Mouse (Mus musculus) midbrain, embryonic 14.5 days (tissue): Measurements from ENCODE around the gene Ptpre. TPM values are rescaled to one million over a fixed set of nuclear protein-coding genes. Genes with fewer than 3 reads are reported as not detected.

Source experiments
- ATAC-seq: fragments of 200-750 bp; cut with Nextera tagmentation; 2 replicates; pipeline ENCODE4 v1.8.0; 2017; ENCODE audit warnings: moderate number of reproducible peaks, moderate library complexity; ENCODE audit not compliant: low FRiP score, low TSS enrichment
- DNase-seq: peaks from one replicate; pipeline ENCODE4 v3.0.0-alpha.2; 2015
- H3K27ac ChIP-seq: fragments of 300-500 bp; sonication (generic); replicated peaks from 2 replicates; pipeline ENCODE4 v1.5.1; 2014; ENCODE audit warnings: mild to moderate bottlenecking, low read depth, low read length, moderate library complexity
- H3K27me3 ChIP-seq: fragments of 300-500 bp; sonication (generic); 2 replicates; pipeline ENCODE4 v1.6.1; 2014; ENCODE audit warnings: low read length, control low read depth, mixed read lengths; ENCODE audit not compliant: control insufficient read depth, insufficient read depth
- H3K36me3 ChIP-seq: fragments of 300-500 bp; sonication (generic); 2 replicates; pipeline ENCODE4 v1.6.1; 2014; ENCODE audit warnings: low read length, control low read depth; ENCODE audit not compliant: control insufficient read depth, insufficient read depth
- H3K4me1 ChIP-seq: fragments of 300-500 bp; sonication (generic); 2 replicates; pipeline ENCODE4 v1.6.1; 2014; ENCODE audit warnings: mild to moderate bottlenecking, antibody characterized with exemption, low read length, control low read depth; ENCODE audit not compliant: control insufficient read depth, insufficient read depth
- H3K4me2 ChIP-seq: fragments of 300-500 bp; sonication (generic); 2 replicates; pipeline ENCODE4 v1.6.1; 2014; ENCODE audit warnings: mild to moderate bottlenecking, low read length, moderate library complexity
- H3K4me3 ChIP-seq: fragments of 300-500 bp; sonication (generic); replicated peaks from 2 replicates; pipeline ENCODE4 v1.5.1; 2014; ENCODE audit warnings: low read depth, low read length
- H3K9ac ChIP-seq: fragments of 300-500 bp; sonication (generic); replicated peaks from 2 replicates; pipeline ENCODE4 v1.6.1; 2014; ENCODE audit warnings: mild to moderate bottlenecking, low read length, moderate library complexity
- H3K9me3 ChIP-seq: fragments of 300-500 bp; sonication (generic); 2 replicates; pipeline ENCODE4 v1.6.1; 2016; ENCODE audit warnings: low read length, control low read depth, mixed read lengths; ENCODE audit not compliant: control insufficient read depth
- WGBS: fragments of 180-500 bp; shearing (Covaris S2); extraction: QIAGEN DNeasy Blood & Tissue Kit; methylation state at CpG from one replicate; pipeline ENCODE4 v1.1.7; 2014; 5-methylcytosine and 5-hydroxymethylcytosine counted together
- polyA plus RNA-seq: library from polyadenylated mRNA; unstranded; fragments of >200 nt; fragmentation: Nextera tagmentation; extraction: Ambion mirVana; gene quantifications from 2 replicates; pipeline ENCODE4 v1.2.1, GENCODE M21; 2014

Gene Ptpre
- polyA plus RNA-seq, 1 experiment from 2014 or later = 5.0 TPM

- no peak overlapping the region for H3K27ac ChIP-seq
- H3K4me2 ChIP-seq = no peak overlapping the region
- H3K9ac ChIP-seq = no peak overlapping the region
- H3K4me3 ChIP-seq = no peak overlapping the region
- DNase-seq (no peak), ATAC-seq (no peak)
- H3K9me3 ChIP-seq = no peaks in the 10 kb centered on the region
- H3K4me1 ChIP-seq = no peaks in the 10 kb centered on the region
- no peaks in the 10 kb centered on the region for H3K27me3 ChIP-seq
- 63% methylated on average over 4 of the region's 4 CpGs for WGBS
- H3K36me3 ChIP-seq = no peaks in the 10 kb centered on the region
These were observed 28.7 kb upstream of the Ptpre start for GRCm38 (mm10) chr7:135508602-135509001.

DNA sequence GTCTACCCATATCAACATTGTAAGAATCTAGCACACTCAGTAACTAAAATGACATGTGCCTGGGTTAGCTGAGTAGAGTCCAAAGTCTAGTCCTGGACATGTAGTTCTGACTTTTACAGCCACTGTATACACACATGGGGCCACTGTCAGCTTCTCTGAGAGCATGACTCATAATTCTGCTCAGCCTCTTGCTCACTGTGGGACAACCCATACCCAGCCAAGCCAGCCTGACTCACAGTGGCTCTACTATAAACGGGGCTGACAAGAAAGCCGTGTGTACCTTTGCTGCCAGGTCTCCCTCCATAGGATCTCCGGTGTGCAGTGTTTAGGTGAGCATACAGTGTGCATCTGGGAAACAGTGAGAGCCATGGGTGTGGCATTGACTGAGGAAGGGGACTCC is 28.0 kb upstream of the Ptpre start:
- WGBS = 94% methylated on average over 3 of the region's 3 CpGs

DNA sequence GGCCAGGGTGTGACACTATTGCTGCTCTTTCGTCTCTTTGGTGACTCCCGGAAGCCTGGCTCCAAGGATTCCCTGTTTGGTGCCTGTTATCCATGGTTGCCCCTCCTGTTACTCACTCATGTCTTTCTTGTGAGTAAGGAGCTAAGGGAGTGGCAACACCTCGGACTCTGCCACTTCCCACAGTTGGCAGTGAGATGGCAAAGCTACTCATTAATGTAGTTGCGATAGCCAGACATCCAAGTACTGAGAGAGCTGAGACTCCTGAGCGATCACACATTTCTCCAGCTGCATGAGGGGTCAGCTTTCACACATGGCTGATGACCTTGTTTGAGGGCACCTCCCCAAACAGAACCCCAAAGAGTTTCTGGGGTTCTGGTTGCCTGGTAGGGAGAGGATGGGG is 26.9 kb upstream of the Ptpre start:
- H3K36me3 ChIP-seq = no peaks in the 10 kb centered on the region
- H3K9me3 ChIP-seq = no peaks in the 10 kb centered on the region
- H3K4me2 ChIP-seq = no peak overlapping the region
- DNase-seq (no peak), ATAC-seq (no peak)
- no peak overlapping the region for H3K27ac ChIP-seq
- no peak overlapping the region for H3K9ac ChIP-seq
- H3K27me3 ChIP-seq = no peaks in the 10 kb centered on the region
- H3K4me3 ChIP-seq = no peak overlapping the region
- no peaks in the 10 kb centered on the region for H3K4me1 ChIP-seq
- WGBS = 88% methylated on average over 5 of the region's 5 CpGs

More for the DNA sequence above, 28.0 kb upstream of the Ptpre start:
- ATAC-seq = no peak
- Histone ChIP-seq H3K4me2 (no peak overlapping the region), H3K4me1 (no peaks in the 10 kb centered on the region), H3K36me3 (no peaks in the 10 kb centered on the region), H3K9me3 (no peaks in the 10 kb centered on the region), H3K9ac (no peak overlapping the region), H3K27ac (no peak overlapping the region), H3K4me3 (no peak overlapping the region), H3K27me3 (no peaks in the 10 kb centered on the region)
- DNase-seq = no peak

DNA sequence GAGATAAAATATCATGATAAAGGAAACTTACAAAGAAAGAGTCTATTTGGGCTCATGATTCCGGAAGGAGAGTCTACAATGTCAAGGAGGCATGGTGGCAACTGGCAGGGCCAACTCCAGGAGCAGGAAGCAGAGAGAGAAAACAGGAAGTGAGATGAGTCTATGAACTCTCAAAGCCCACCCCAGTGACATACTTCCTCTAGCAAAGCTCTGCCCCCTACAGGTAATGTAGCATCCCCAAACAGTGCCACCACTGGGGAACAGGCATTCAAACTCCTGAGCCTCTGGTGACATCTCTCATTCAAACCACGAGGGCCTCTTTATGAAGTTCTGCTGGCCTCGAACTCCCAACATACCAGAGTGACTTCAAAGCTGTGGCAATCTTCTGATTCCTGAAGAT is 25.6 kb upstream of the Ptpre start:
- DNase-seq (no peak), ATAC-seq (no peak)
- Histone ChIP-seq H3K27me3 (no peaks in the 10 kb centered on the region), H3K9ac (no peak overlapping the region), H3K4me1 (no peaks in the 10 kb centered on the region), H3K36me3 (no peaks in the 10 kb centered on the region), H3K9me3 (no peaks in the 10 kb centered on the region), H3K4me2 (no peak overlapping the region), H3K4me3 (no peak overlapping the region), H3K27ac (no peak overlapping the region)
- 82% methylated on average over 3 of the region's 3 CpGs for WGBS

GRCm38 (mm10) chr7:135517191-135517590 is 20.1 kb upstream of the Ptpre start:
- H3K4me3 ChIP-seq = no peak overlapping the region
- no peaks in the 10 kb centered on the region for H3K27me3 ChIP-seq
- no peak for ATAC-seq
- H3K9me3 ChIP-seq = no peaks in the 10 kb centered on the region
- WGBS = 80% methylated on average over 4 of the region's 4 CpGs
- H3K36me3 ChIP-seq = no peaks in the 10 kb centered on the region
- H3K4me1 ChIP-seq = no peaks in the 10 kb centered on the region
- no peak overlapping the region for H3K4me2 ChIP-seq
- H3K9ac ChIP-seq = no peak overlapping the region
- H3K27ac ChIP-seq = no peak overlapping the region
- no peak for DNase-seq

- no peaks in the 10 kb centered on the region for H3K9me3 ChIP-seq
- no peak overlapping the region for H3K4me2 ChIP-seq
- DNase-seq = no peak
- no peaks in the 10 kb centered on the region for H3K27me3 ChIP-seq
- H3K36me3 ChIP-seq = no peaks in the 10 kb centered on the region
- no peak overlapping the region for H3K4me3 ChIP-seq
- no peaks in the 10 kb centered on the region for H3K4me1 ChIP-seq
- ATAC-seq = no peak
- H3K9ac ChIP-seq = no peak overlapping the region
- 85% methylated on average over 5 of the region's 5 CpGs for WGBS
- no peak overlapping the region for H3K27ac ChIP-seq
These were observed 17.0 kb upstream of the Ptpre start for GRCm38 (mm10) chr7:135520241-135520640.

- H3K4me1 ChIP-seq = no peaks in the 10 kb centered on the region
- DNase-seq (no peak), ATAC-seq (no peak)
- no peaks in the 10 kb centered on the region for H3K27me3 ChIP-seq
- no peak overlapping the region for H3K4me3 ChIP-seq
- no peak overlapping the region for H3K9ac ChIP-seq
- H3K9me3 ChIP-seq = no peaks in the 10 kb centered on the region
- no peak overlapping the region for H3K27ac ChIP-seq
- 51% methylated on average over 15 of the region's 15 CpGs for WGBS
- H3K36me3 ChIP-seq = no peaks in the 10 kb centered on the region
- no peak overlapping the region for H3K4me2 ChIP-seq
These were observed 15.3 kb upstream of the Ptpre start for GRCm38 (mm10) chr7:135521755-135522512.

- no peaks in the 10 kb centered on the region for H3K9me3 ChIP-seq
- no peak for ATAC-seq
- H3K4me1 ChIP-seq = no peaks in the 10 kb centered on the region
- no peaks in the 10 kb centered on the region for H3K27me3 ChIP-seq
- H3K36me3 ChIP-seq = no peaks in the 10 kb centered on the region
- H3K4me3 ChIP-seq = no peak overlapping the region
- no peak overlapping the region for H3K9ac ChIP-seq
- WGBS = 51% methylated on average over 4 of the region's 4 CpGs
- DNase-seq = no peak
- H3K27ac ChIP-seq = no peak overlapping the region
- H3K4me2 ChIP-seq = no peak overlapping the region
These were observed 13.3 kb upstream of the Ptpre start for GRCm38 (mm10) chr7:135523981-135524380.

- no peaks in the 10 kb centered on the region for H3K4me1 ChIP-seq
- H3K4me2 ChIP-seq = no peak overlapping the region
- no peaks in the 10 kb centered on the region for H3K27me3 ChIP-seq
- H3K4me3 ChIP-seq = no peak overlapping the region
- no peak for ATAC-seq
- no peak overlapping the region for H3K27ac ChIP-seq
- no peak overlapping the region for H3K9ac ChIP-seq
- H3K36me3 ChIP-seq = no peaks in the 10 kb centered on the region
- 85% methylated on average over 6 of the region's 6 CpGs for WGBS
- no peak for DNase-seq
- H3K9me3 ChIP-seq = no peaks in the 10 kb centered on the region
These were observed 12.8 kb upstream of the Ptpre start for GRCm38 (mm10) chr7:135524424-135524967.
